Mouse (Mus musculus) lung, embryonic 15.5 days (tissue): ENCODE results near the gene Blcap. TPM values are rescaled to one million over a fixed set of nuclear protein-coding genes. Genes with fewer than 3 reads are reported as not detected.

Source experiments
- ATAC-seq: fragments of 200-750 bp; cut with Nextera tagmentation; 2 replicates; pipeline ENCODE4 v1.8.0; 2017; ENCODE audit warnings: moderate number of reproducible peaks, borderline replicate concordance; ENCODE audit not compliant: low FRiP score, low TSS enrichment; ENCODE audit errors: extremely low read depth
- H3K27ac ChIP-seq: fragments of 300-500 bp; sonication (generic); 2 replicates; pipeline ENCODE4 v1.5.1; 2015; ENCODE audit warnings: moderate library complexity, mild to moderate bottlenecking, inconsistent platforms
- H3K27me3 ChIP-seq: fragments of 300-500 bp; sonication (generic); 2 replicates; pipeline ENCODE4 v1.6.1; 2015; ENCODE audit warnings: inconsistent platforms
- H3K36me3 ChIP-seq: fragments of 300-500 bp; sonication (generic); 2 replicates; pipeline ENCODE4 v1.6.1; 2015; ENCODE audit warnings: inconsistent platforms
- H3K4me1 ChIP-seq: fragments of 300-500 bp; sonication (generic); 2 replicates; pipeline ENCODE4 v1.6.1; 2015; ENCODE audit warnings: inconsistent platforms
- H3K4me2 ChIP-seq: fragments of 300-500 bp; sonication (generic); 2 replicates; pipeline ENCODE4 v1.6.1; 2015; ENCODE audit warnings: inconsistent platforms, mild to moderate bottlenecking, moderate library complexity
- H3K4me3 ChIP-seq: fragments of 300-500 bp; sonication (generic); 2 replicates; pipeline ENCODE4 v1.5.1; 2015; ENCODE audit warnings: mild to moderate bottlenecking, inconsistent platforms
- H3K9ac ChIP-seq: fragments of 300-500 bp; sonication (generic); 2 replicates; pipeline ENCODE4 v1.6.1; 2015; ENCODE audit warnings: inconsistent platforms
- H3K9me3 ChIP-seq: fragments of 300-500 bp; sonication (generic); 2 replicates; pipeline ENCODE4 v1.6.1; 2016; ENCODE audit warnings: inconsistent platforms
- WGBS: fragments of 180-500 bp; shearing (Covaris S2); methylation state at CpG from one replicate; pipeline ENCODE4 v1.1.7; 2015; 5-methylcytosine and 5-hydroxymethylcytosine counted together
- microRNA-seq: library from miRNA; unstranded; fragments of <30 nt; microRNA quantifications from one replicate; pipeline ENCODE4, GENCODE M21; 2016
- polyA plus RNA-seq: library from polyadenylated mRNA; unstranded; fragments of >200 nt; fragmentation: Nextera tagmentation; extraction: Ambion mirVana; gene quantifications from 2 replicates; pipeline ENCODE4 v1.2.1, GENCODE M21; 2015

The Blcap gene
- polyA plus RNA-seq, 1 experiment from 2014 or later, result 48.1 TPM

DNA sequence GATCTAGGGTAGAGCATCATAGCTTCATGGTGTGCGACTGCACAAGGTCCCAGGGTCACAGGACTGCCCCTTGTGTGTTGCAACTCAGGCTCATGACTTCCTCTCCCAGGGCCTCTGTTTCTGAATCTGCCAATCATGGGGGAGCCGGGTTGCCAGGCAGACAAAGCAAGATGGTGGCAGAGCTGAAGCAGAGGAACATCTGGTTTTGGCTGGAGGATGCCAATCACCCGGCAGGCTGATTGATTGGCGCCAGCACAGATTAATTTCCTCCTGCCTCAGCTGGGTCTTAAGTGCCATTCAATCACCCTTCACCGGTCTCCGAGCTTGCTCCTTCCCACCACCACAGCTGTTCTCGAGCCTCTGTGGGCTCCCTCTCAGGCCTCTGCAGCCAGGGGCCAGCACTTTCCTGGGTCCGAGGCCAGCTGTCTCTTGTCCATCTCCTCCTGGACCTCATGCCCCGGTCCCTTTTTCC is 57.3 kb downstream of the Blcap start:
- H3K27ac ChIP-seq, result no peak overlapping the region
- ATAC-seq, result no peak; the same call in 1 of the 2 replicates
- no peaks in the 10 kb centered on the region for H3K9me3 ChIP-seq
- H3K36me3 ChIP-seq, result no peaks in the 10 kb centered on the region
- H3K4me3 ChIP-seq, result no peak overlapping the region
- peaks cover 3% of the 10 kb centered on the region; the same call in 1 of the 2 replicates for H3K27me3 ChIP-seq
- no peak overlapping the region for H3K9ac ChIP-seq
- peaks cover 11% of the 10 kb centered on the region for H3K4me1 ChIP-seq
- 31% methylated on average over 9 of the region's 9 CpGs for WGBS
- H3K4me2 ChIP-seq, result no peak overlapping the region

DNA sequence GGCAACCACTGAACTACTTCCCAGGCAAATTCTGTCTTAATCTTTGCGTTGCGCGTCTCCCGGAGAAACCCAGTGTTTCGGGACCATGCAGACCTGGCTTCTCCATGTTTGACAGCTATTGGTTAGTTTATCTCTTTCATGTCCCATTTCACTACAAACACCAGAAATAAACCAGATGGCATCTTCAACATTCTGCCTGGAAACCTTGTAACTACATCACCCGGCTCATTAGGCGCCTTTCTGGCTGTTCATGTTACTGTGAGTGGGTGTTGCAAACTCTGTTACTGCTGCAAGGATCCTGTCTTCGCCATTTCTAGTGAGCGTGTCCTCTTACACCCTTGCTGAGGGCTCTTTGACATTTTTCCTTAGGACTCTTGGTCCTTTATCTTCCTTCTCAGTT is 58.2 kb downstream of the Blcap start:
- Histone ChIP-seq H3K36me3 (no peaks in the 10 kb centered on the region), H3K4me2 (no peak overlapping the region), H3K4me3 (no peak overlapping the region), H3K4me1 (peaks cover 11% of the 10 kb centered on the region), H3K9ac (no peak overlapping the region), H3K9me3 (no peaks in the 10 kb centered on the region), H3K27me3 (peaks cover 4% of the 10 kb centered on the region; the same call in 1 of the 2 replicates), H3K27ac (no peak overlapping the region)
- no peak for ATAC-seq
- 78% methylated on average over 9 of the region's 9 CpGs for WGBS

DNA sequence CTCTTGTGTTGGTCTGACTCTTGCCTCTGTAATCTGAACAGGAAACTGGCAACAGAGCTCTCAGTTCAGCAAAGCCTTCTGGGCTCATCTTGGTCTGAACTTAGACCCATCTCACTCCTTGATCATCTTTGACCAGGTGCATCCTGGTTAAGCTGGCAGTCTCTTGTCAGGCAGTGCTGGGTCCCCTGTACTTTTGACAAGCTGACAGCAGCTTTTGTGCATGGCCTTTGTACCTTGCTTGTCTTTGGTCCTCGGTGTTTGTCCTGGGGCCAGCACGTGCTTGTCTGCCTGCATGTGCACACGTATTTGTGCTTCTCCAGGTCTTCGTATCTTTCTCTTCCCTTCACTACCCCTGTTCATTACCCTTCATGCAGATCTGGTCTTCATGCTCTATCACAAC is 61.0 kb downstream of the Blcap start:
- Histone ChIP-seq H3K4me3 (no peak overlapping the region), H3K4me1 (peaks cover 19% of the 10 kb centered on the region), H3K27me3 (peaks cover 10% of the 10 kb centered on the region; the same call in 1 of the 2 replicates), H3K9ac (no peak overlapping the region), H3K4me2 (no peak overlapping the region), H3K27ac (no peak overlapping the region), H3K36me3 (no peaks in the 10 kb centered on the region), H3K9me3 (no peaks in the 10 kb centered on the region)
- WGBS, result 69% methylated on average over 4 of the region's 4 CpGs
- ATAC-seq, result no peak

DNA sequence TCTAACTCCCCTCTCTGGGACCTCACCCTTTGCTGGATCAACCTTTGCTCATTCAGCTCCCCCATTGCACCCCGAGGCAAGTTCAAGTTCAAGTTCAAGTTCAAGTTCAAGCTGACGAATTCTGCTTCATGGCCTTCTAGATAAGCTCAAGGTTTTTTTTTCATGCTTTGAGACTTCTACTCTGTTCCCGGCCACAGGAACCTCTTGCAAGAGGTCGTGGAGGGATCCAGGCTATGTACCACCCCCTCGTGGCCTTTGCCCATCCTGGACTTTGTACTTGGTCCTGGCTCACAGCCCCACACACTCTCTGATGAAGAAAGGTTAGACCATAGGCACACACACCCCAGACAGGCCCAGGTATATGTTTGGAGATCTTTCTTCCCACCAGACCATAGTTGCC is 61.9 kb downstream of the Blcap start:
- Histone ChIP-seq H3K9me3 (no peaks in the 10 kb centered on the region), H3K36me3 (no peaks in the 10 kb centered on the region), H3K4me1 (peaks cover 14% of the 10 kb centered on the region), H3K27ac (no peak overlapping the region), H3K4me2 (no peak overlapping the region), H3K9ac (no peak overlapping the region), H3K27me3 (peaks cover 7% of the 10 kb centered on the region; the same call in 1 of the 2 replicates), H3K4me3 (no peak overlapping the region)
- ATAC-seq, result no peak
- 64% methylated on average over 5 of the region's 5 CpGs for WGBS

DNA sequence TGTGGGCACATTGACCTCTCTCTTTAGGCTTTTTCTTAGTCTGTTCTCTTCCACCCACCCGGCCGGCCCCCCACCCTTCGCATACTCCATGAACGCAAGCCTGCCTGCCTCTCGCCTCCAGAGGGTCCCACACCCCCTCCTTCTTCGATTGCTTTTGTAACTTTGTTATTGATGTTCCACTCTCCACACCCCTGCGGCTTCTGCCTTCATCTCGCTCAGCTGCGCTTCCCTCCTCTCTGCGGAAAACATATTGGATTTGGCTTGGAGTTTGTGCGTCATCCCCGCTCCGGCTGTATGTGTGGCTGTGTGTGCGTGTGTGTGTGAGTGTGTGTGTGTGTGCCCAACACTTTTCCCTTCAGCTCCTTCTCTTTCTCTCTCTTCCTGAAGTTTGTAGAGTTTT is 64.3 kb downstream of the Blcap start:
- Histone ChIP-seq H3K9me3 (no peaks in the 10 kb centered on the region), H3K27ac (peak overlapping the region; percentile 45; the same call in 1 of the 2 replicates), H3K4me3 (no peak overlapping the region)

More for the DNA sequence above, 64.3 kb downstream of the Blcap start:
- Histone ChIP-seq H3K4me2 (peak overlapping the region; percentile 21), H3K27me3 (peaks cover 7% of the 10 kb centered on the region; the same call in 1 of the 2 replicates), H3K36me3 (no peaks in the 10 kb centered on the region), H3K4me1 (peaks cover 9% of the 10 kb centered on the region), H3K9ac (no peak overlapping the region)
- WGBS, result 9% methylated on average over 14 of the region's 14 CpGs
- ATAC-seq, result peak; percentile 6; the same call in 1 of the 2 replicates

Small RNA genes lying within 50 kb of the gene (microRNA-seq; reads per million reads assigned to microRNA genes)
- 4.6 reads per million, percentile 20 among the genes with 10 or more reads in this experiment for gene Gm23134

Other genes with a start within 250 kb of the Blcap start
- not detected in 2 replicates for gene Ghrh, start 223.8 kb downstream of the Blcap start, polyA plus RNA-seq
- 83.9 and 89.4 TPM in 2 replicates for gene Manbal, start 203.7 kb downstream of the Blcap start, polyA plus RNA-seq
- 24.0 and 24.8 TPM in 2 replicates for gene Src, start 152.8 kb downstream of the Blcap start, polyA plus RNA-seq
- 685 and 703 TPM in 2 replicates for gene Nnat, start 11.2 kb downstream of the Blcap start, polyA plus RNA-seq
- gene Ctnnbl1, start 166.1 kb upstream of the Blcap start, polyA plus RNA-seq, result 59.9 and 60.1 TPM in 2 replicates